Mouse (Mus musculus): ENCODE data around the gene Rasgef1a. TPM values are rescaled to one million over a fixed set of nuclear protein-coding genes. Genes with fewer than 3 reads are reported as not detected.

Rasgef1a gene
- polyA plus RNA-seq (2016; fragmentation: Nextera tagmentation; extraction: Ambion mirVana), result 0.09 and 0.15 TPM in 2 replicates

- DNase-seq (ENCODE audit: low spot score), result no peak
- no peaks in the 10 kb centered on the region for H3K36me3 ChIP-seq
- no peaks in the 10 kb centered on the region for H3K9me3 ChIP-seq (replicated peaks)
- WGBS, result 11% methylated on average over 70 of the region's 70 CpGs
- peaks cover 68% of the 10 kb centered on the region for H3K27me3 ChIP-seq (ENCODE audit: low read depth, poor library complexity, severe bottlenecking)
- H3K4me3 ChIP-seq, result peak within 1 kb of the TSS; percentile 60
- peak within 1 kb of the TSS; percentile 33; the same call in 1 of the 2 replicates for H3K27ac ChIP-seq (replicated peaks)
- H3K4me1 ChIP-seq, result peaks cover 16% of the 10 kb centered on the region
Observed at GRCm38 (mm10) chr6:118010756-118011615, at the start of gene Rasgef1a. TSS of gene Rasgef1a (plus strand) at chr6:118011438.

GRCm38 (mm10) chr6:117963201-117963600 is 48.0 kb upstream of the Rasgef1a start:
- no peaks in the 10 kb centered on the region for H3K27me3 ChIP-seq (ENCODE audit: low read depth, poor library complexity, severe bottlenecking)
- H3K36me3 ChIP-seq, result no peaks in the 10 kb centered on the region
- no peaks in the 10 kb centered on the region for H3K4me1 ChIP-seq
- 85% methylated on average over 3 of the region's 3 CpGs for WGBS
- H3K27ac ChIP-seq (replicated peaks), result no peak overlapping the region
- DNase-seq (ENCODE audit: low spot score), result no peak
- H3K4me3 ChIP-seq, result no peak overlapping the region
- H3K9me3 ChIP-seq (replicated peaks), result no peaks in the 10 kb centered on the region

DNA sequence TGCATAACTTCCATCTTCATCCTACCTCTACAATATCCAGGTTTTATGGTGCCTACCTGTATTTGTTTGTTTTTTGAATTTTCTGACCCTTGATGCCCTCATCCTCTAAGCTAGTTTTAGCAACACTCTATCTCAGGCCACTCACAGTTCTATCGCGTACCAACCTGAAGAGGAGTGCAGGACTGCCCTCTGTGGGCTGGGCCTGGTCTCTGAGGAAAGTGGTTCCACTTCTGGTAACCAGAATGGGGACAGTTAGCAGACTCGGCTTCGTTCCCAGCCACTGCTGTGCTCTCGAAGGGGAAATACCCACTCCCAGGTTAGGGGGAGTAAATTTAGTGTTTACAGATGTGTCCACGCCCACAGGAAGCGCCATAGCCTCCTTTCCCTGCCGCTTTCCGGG is 44.5 kb upstream of the Rasgef1a start:
- Histone ChIP-seq H3K4me1 (no peaks in the 10 kb centered on the region), H3K27me3 (ENCODE audit: low read depth, poor library complexity, severe bottlenecking) (no peaks in the 10 kb centered on the region), H3K27ac (replicated peaks) (no peak overlapping the region), H3K4me3 (no peak overlapping the region), H3K9me3 (replicated peaks) (no peaks in the 10 kb centered on the region), H3K36me3 (no peaks in the 10 kb centered on the region)
- no peak for DNase-seq (ENCODE audit: low spot score)
- 65% methylated on average over 9 of the region's 9 CpGs for WGBS

DNA sequence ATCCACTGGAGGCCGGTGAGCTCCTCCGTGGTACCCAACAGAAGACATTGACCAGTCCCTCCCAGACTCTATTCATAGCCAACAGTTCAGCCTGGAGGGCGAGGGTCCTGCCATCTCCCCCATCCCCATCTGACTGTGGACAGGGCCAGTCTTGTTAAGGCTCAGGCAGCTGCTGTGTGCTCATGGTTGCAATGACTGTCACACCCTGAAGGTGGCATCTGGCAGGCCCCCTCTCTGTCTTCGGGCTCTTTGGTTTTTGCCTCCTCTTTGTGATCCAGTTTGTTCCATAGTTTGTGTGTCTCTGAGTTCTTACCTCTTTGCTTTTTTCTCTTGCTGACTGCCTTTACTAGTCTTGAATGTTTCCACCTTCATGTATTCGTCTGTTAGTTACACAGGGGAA is 24.1 kb upstream of the Rasgef1a start:
- H3K27ac ChIP-seq (replicated peaks), result no peak overlapping the region
- H3K4me1 ChIP-seq, result no peaks in the 10 kb centered on the region
- H3K27me3 ChIP-seq (ENCODE audit: low read depth, poor library complexity, severe bottlenecking), result no peaks in the 10 kb centered on the region
- no peak overlapping the region for H3K4me3 ChIP-seq
- no peaks in the 10 kb centered on the region for H3K36me3 ChIP-seq
- no peak for DNase-seq (ENCODE audit: low spot score)
- 55% methylated on average over 5 of the region's 5 CpGs for WGBS
- no peaks in the 10 kb centered on the region for H3K9me3 ChIP-seq (replicated peaks)

GRCm38 (mm10) chr6:117989209-117989608 is 22.0 kb upstream of the Rasgef1a start:
- DNase-seq (ENCODE audit: low spot score), result no peak
- Histone ChIP-seq H3K4me3 (no peak overlapping the region), H3K27me3 (ENCODE audit: low read depth, poor library complexity, severe bottlenecking) (no peaks in the 10 kb centered on the region), H3K9me3 (replicated peaks) (no peaks in the 10 kb centered on the region), H3K4me1 (no peaks in the 10 kb centered on the region), H3K27ac (replicated peaks) (no peak overlapping the region), H3K36me3 (no peaks in the 10 kb centered on the region)
- 90% methylated on average over 7 of the region's 7 CpGs for WGBS

- WGBS, result 83% methylated on average over 8 of the region's 8 CpGs
Observed at GRCm38 (mm10) chr6:117990649-117991048, 20.6 kb upstream of the Rasgef1a start.

DNA sequence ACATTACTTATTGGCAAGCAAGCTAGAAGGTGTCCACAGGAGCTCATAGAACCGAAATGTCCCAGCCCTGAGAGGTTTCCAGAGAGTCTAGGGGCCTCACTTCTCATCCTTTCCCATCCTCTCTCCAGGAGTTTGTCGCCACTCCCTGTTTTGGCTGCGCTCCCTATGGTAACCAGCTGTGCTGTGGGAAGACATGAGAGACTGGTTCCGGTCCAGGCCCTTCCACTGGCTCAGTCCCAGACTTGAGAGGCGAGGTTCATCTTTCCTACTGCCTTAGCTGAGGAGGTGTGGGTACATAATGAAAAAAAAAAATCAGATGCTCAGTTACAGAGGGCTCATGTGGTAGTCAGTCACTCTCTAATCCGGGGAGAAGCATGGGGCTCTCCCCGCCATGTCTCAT is 19.9 kb upstream of the Rasgef1a start:
- Histone ChIP-seq H3K9me3 (replicated peaks) (no peaks in the 10 kb centered on the region), H3K4me3 (no peak overlapping the region), H3K27ac (replicated peaks) (no peak overlapping the region), H3K27me3 (ENCODE audit: low read depth, poor library complexity, severe bottlenecking) (no peaks in the 10 kb centered on the region; the same call in 1 of the 2 replicates), H3K4me1 (0 out of 2 replicates have a peak, but pooled peaks cover 3% of the 10 kb centered on the region), H3K36me3 (no peaks in the 10 kb centered on the region)
- no peak for DNase-seq (ENCODE audit: low spot score)
- WGBS, result 86% methylated on average over 7 of the region's 7 CpGs

More at GRCm38 (mm10) chr6:117990649-117991048, 20.6 kb upstream of the Rasgef1a start:
- H3K9me3 ChIP-seq (replicated peaks), result no peaks in the 10 kb centered on the region
- DNase-seq (ENCODE audit: low spot score), result no peak
- H3K27me3 ChIP-seq (ENCODE audit: low read depth, poor library complexity, severe bottlenecking), result no peaks in the 10 kb centered on the region
- no peaks in the 10 kb centered on the region for H3K36me3 ChIP-seq
- H3K27ac ChIP-seq (replicated peaks), result no peak overlapping the region
- 0 out of 2 replicates have a peak, but pooled peaks cover 3% of the 10 kb centered on the region for H3K4me1 ChIP-seq
- no peak overlapping the region for H3K4me3 ChIP-seq

- no peak overlapping the region for H3K4me3 ChIP-seq
- no peaks in the 10 kb centered on the region; the same call in 1 of the 2 replicates for H3K27me3 ChIP-seq (ENCODE audit: low read depth, poor library complexity, severe bottlenecking)
- H3K4me1 ChIP-seq, result 0 out of 2 replicates have a peak, but pooled peaks cover 3% of the 10 kb centered on the region
- no peaks in the 10 kb centered on the region for H3K9me3 ChIP-seq (replicated peaks)
- no peak for DNase-seq (ENCODE audit: low spot score)
- H3K36me3 ChIP-seq, result no peaks in the 10 kb centered on the region
- WGBS, result 68% methylated on average over 8 of the region's 8 CpGs
- H3K27ac ChIP-seq (replicated peaks), result no peak overlapping the region
Observed at GRCm38 (mm10) chr6:117991928-117992327, 19.3 kb upstream of the Rasgef1a start.

- Histone ChIP-seq H3K9me3 (replicated peaks) (no peaks in the 10 kb centered on the region), H3K27ac (replicated peaks) (no peak overlapping the region), H3K4me3 (no peak overlapping the region), H3K27me3 (ENCODE audit: low read depth, poor library complexity, severe bottlenecking) (peaks cover 6% of the 10 kb centered on the region), H3K36me3 (no peaks in the 10 kb centered on the region), H3K4me1 (0 out of 2 replicates have a peak, but pooled peaks cover 3% of the 10 kb centered on the region)
- WGBS, result 63% methylated on average over 9 of the region's 9 CpGs
- no peak for DNase-seq (ENCODE audit: low spot score)
Observed at GRCm38 (mm10) chr6:117995168-117995567, 16.1 kb upstream of the Rasgef1a start.

- DNase-seq (ENCODE audit: low spot score), result peak; percentile 21
- Histone ChIP-seq H3K27ac (replicated peaks) (no peak overlapping the region), H3K4me1 (no peaks in the 10 kb centered on the region), H3K4me3 (no peak overlapping the region), H3K27me3 (ENCODE audit: low read depth, poor library complexity, severe bottlenecking) (peaks cover 6% of the 10 kb centered on the region), H3K9me3 (replicated peaks) (no peaks in the 10 kb centered on the region), H3K36me3 (no peaks in the 10 kb centered on the region)
- 10% methylated on average over 3 of the region's 3 CpGs for WGBS
Observed at GRCm38 (mm10) chr6:118001272-118001671, 10.0 kb upstream of the Rasgef1a start.

DNA sequence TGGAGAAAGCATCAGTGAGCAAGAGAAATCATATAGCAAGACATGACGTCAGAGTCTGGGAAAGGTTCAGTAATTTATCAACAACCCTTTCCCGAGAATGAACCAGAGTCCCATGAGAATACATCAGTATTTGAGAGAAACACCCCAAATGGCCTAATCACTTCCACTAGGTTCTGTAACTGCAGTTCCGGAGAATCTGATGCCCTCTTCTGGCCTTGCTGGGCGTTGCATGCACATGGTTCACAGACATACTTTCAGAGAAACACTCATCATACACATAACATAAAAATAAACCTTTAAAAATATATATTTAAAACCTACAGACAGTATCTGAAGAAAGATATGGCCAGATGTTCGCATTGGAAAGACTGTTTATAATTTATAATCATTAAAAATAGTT is 3.9 kb upstream of the Rasgef1a start:
- no peak overlapping the region for H3K4me3 ChIP-seq
- no peaks in the 10 kb centered on the region for H3K9me3 ChIP-seq (replicated peaks)
- H3K4me1 ChIP-seq, result peaks cover 10% of the 10 kb centered on the region
- H3K27me3 ChIP-seq (ENCODE audit: low read depth, poor library complexity, severe bottlenecking), result peaks cover 36% of the 10 kb centered on the region
- no peak for DNase-seq (ENCODE audit: low spot score)
- H3K27ac ChIP-seq (replicated peaks), result no peak overlapping the region
- H3K36me3 ChIP-seq, result no peaks in the 10 kb centered on the region
- 56% methylated on average over 5 of the region's 5 CpGs for WGBS

GRCm38 (mm10) chr6:118007843-118008539 is 3.2 kb upstream of the Rasgef1a start:
- H3K27me3 ChIP-seq (ENCODE audit: low read depth, poor library complexity, severe bottlenecking), result peaks cover 43% of the 10 kb centered on the region
- no peak for DNase-seq (ENCODE audit: low spot score)
- H3K4me3 ChIP-seq, result no peak overlapping the region
- H3K4me1 ChIP-seq, result peaks cover 10% of the 10 kb centered on the region
- H3K9me3 ChIP-seq (replicated peaks), result no peaks in the 10 kb centered on the region
- no peaks in the 10 kb centered on the region for H3K36me3 ChIP-seq
- H3K27ac ChIP-seq (replicated peaks), result no peak overlapping the region
- WGBS, result 79% methylated on average over 4 of the region's 4 CpGs

GRCm38 (mm10) chr6:118010256-118010655 is 982 bp upstream of the Rasgef1a start:
- Histone ChIP-seq H3K27ac (replicated peaks) (no peak overlapping the region), H3K9me3 (replicated peaks) (no peaks in the 10 kb centered on the region), H3K36me3 (no peaks in the 10 kb centered on the region), H3K4me1 (peaks cover 10% of the 10 kb centered on the region), H3K27me3 (ENCODE audit: low read depth, poor library complexity, severe bottlenecking) (peaks cover 66% of the 10 kb centered on the region), H3K4me3 (no peak overlapping the region)
- no peak for DNase-seq (ENCODE audit: low spot score)
- 74% methylated on average over 3 of the region's 3 CpGs for WGBS

Measured in midbrain, embryonic 10.5 days (tissue).